Mouse (Mus musculus) gastrocnemius, postnatal 10 days (tissue): ENCODE data around the gene Abca8a. TPM values are rescaled to one million over a fixed set of nuclear protein-coding genes. Genes with fewer than 3 reads are reported as not detected.
"Not testable (repeated sequence)": the region's sequence is repeated elsewhere in the genome, so short reads cannot be mapped to it uniquely, and the experiment has no call there.

ENCODE experiments used
- DNase-seq: peaks from one replicate; pipeline ENCODE4 v3.0.0; 2021; ENCODE audit warnings: mixed read lengths
- total RNA-seq, 2 experiments: library from RNA; stranded (reverse); gene quantifications; 2 replicates each; pipeline ENCODE4 v1.2.3; 2021

Gene Abca8a
- total RNA-seq, 2 experiments from 2014 or later = 40.9 to 55.1 TPM

DNA sequence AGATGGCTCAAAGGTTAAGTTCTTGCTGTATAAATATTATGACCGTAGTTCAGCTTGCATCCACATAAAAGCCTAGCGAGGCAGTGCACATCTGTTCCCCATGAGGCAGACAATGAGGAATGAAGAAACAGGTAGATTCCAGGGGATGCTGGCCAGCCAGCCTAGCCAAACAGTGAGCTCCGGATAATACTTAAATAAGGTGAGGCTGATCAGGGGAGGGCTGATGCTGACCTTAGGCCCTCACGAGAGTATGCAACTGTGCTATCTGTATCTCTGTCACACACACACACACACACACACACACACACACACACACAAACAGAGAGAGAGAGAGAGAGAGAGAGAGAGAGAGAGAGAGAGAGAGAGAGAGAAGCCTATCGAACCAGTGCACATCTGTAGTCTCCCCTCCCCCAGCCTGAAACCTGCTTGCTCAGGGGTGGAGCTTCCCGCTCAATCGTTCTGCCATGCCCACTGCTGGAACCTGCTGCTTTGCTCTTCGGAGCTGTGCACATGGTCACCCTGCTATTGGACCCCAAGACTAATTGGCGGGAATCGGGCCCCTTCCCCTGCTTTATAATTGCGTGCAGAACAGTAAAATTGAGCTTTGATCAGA is 108.2 kb downstream of the Abca8a start:
- DNase-seq = not testable (repeated sequence)

DNA sequence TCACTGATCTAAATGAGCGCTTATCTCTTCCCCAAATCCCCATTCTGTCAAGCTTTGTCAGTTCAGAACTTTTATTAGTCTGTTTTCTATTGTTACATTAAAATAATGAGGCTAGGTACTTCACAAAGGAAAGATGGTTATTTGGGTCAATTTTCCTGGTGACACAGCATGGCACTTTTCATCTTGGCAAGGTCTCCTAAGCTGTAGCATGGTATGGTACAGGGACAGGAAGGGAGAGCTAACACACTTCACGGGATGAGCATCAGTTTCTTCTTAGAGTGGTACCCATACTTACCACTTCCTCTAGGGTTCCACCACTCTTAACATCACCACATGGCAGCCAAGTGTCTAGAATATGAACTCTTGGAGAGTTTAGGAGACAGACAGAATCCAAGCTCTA is 113.9 kb downstream of the Abca8a start:
- DNase-seq = no peak

Other genes starting within 250 kb of the Abca8a start
- gene Abca8b, start 100.1 kb downstream of the Abca8a start, total RNA-seq = 10 to 100 TPM; 11.3 to 12.1 TPM
- 10 to 100 TPM; 20.9 to 26.2 TPM for gene Abca9, start 72.2 kb upstream of the Abca8a start, total RNA-seq
- 1 to 10 TPM; 4.1 to 4.3 TPM for gene Abca6, start 155.8 kb upstream of the Abca8a start, total RNA-seq
- 10 to 100 TPM; 13.4 to 13.5 TPM for gene Abca5, start 241.7 kb upstream of the Abca8a start, total RNA-seq